Mouse (Mus musculus) neural tube, postnatal 0 days (tissue): ENCODE measurements around the gene Eif2s1. TPM values are rescaled to one million over a fixed set of nuclear protein-coding genes. Genes with fewer than 3 reads are reported as not detected.

Experiments
- polyA plus RNA-seq: library from polyadenylated mRNA; unstranded; fragments of >200 nt; fragmentation: Nextera tagmentation; extraction: Ambion mirVana; gene quantifications from 2 replicates; pipeline ENCODE4 v1.2.1, GENCODE M21; 2015

Eif2s1 gene
- polyA plus RNA-seq: 101 and 102 TPM in 2 replicates

DNA sequence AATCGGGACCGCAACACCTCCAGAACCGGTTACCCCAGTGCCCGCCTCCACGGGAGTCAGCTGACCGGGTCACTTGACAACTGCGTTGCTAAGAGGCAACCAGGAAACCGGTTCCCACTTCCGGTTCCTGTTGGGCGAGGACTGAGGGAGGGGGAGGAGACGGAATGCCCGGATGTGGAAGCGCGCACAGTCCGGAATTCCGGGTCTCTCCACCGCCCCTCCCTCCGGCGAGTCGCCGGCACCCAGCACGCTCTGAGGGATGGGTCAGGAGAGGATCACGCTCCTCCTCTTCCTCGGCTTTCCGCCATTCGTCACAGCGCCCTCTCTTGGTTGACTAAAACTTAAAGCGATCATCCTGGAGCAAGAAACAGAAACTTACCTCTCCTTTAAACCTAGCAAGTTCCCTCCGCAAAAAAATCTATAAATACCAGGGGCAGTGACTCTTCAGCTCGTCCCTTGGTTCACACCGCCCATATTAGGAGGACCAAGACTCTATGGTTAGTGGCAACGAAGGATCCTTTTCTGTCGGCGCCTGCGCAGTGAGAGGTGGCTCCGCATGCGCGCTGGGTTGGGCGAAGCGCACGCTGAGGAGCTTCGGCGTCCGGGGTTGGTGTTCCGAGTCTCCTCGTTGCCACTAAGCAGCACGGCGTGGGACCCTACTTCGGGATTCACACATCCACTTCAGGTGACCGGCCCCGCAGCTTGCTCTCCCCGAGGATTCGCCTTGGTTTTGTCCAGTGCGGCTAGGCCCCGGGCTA, at the start of gene Eif2s1, which contains the start of gene Atp6v1d:
Eif2s1 (plus strand) TSS at position 324 of the 758 bp plus-strand sequence.
Atp6v1d (minus strand) TSS at position 143 of the 758 bp plus-strand sequence.

GRCm38 (mm10) chr12:78906707-78907162, 45.1 kb downstream of the Eif2s1 start, which contains the start of gene Plek2:
Plek2 (minus strand) TSS chr12:78906964.

Other genes with a start within 250 kb of the Eif2s1 start
- gene Fam71d, start 170.3 kb upstream of the Eif2s1 start, polyA plus RNA-seq: 0.57 TPM in 1 of 2 replicates, not detected in the other
- gene Mpp5, start 112.9 kb upstream of the Eif2s1 start, polyA plus RNA-seq: 14.5 and 15.3 TPM in 2 replicates
- gene Atp6v1d, start 181 bp upstream of the Eif2s1 start, polyA plus RNA-seq: 143 and 147 TPM in 2 replicates
- gene Plek2, start 45.1 kb downstream of the Eif2s1 start, polyA plus RNA-seq: 2.5 and 2.8 TPM in 2 replicates
- gene Tmem229b, start 145.8 kb downstream of the Eif2s1 start, polyA plus RNA-seq: 57.4 and 66.5 TPM in 2 replicates
- gene Plekhh1, start 167.3 kb downstream of the Eif2s1 start, polyA plus RNA-seq: 1.2 and 1.7 TPM in 2 replicates
- gene Pigh, start 227.8 kb downstream of the Eif2s1 start, polyA plus RNA-seq: 17.6 and 19.1 TPM in 2 replicates